Mouse (Mus musculus) monocyte, adult 2 months (primary cell): ENCODE measurements around the gene Dcst2.

Source experiments
- DNase-seq, 2 experiments: peaks; one replicate each; pipeline ENCODE4 v3.0.0; 2022; ENCODE audit warnings: low spot score in 2 of 2, low read depth in 1 of 2

Gene Dcst2

DNA sequence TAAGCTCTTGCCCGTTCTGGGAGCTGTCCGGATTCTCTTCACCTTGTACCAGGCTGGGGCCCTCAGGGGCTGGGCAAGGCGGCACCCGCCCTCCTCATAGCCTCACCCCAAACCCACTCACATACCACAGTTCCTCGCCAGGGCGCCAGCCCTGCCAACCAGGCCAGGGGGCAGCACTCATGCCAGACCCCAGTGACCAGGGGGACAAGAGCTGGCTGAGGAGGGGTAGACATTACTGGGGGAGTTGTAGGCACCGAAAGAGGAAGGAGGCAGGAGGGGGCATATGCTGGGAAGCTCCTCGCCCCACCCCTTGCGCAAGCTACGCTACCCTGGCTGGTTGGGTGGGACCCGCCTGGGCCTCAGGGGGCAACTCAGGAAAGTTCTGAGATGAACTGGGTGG is 25.9 kb downstream of the Dcst2 start:
- DNase-seq = no peak

DNA sequence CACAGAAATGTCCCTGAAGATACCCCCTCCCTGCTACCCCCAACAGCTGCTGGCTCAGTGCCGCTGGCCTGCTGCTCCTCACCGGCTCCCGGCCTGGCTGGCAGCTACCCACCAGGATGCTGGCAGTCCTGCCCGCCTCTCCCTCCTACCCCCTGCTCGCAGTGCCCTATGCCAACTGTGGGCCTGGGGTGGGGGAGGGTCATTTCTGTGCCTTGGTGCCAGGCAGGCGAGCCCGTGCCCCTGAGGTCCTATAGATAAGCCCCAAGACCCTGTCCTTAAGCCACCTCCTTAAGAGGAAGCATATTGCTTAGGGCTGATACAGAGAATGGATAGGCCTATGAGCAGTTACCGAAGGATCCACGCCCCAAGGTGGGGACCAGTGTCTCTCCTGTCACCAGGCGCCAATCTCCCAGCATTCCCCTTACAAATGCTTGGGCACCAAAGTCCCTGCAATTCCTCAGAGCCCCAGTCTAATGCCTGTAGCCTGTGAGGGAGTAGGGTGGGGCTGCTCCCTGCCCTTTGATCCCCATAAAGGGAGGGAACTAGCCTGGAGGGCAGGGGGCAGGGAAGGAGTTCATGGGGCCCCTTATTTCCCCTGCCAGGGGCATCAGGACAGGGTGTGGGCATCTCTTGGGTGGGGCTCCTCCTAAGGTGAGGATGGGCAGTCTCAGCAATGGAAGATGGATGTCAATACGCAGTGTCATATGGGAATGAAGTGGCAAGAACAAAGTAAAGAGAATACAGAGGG is 26.5 kb downstream of the Dcst2 start:
- DNase-seq = no peak

DNA sequence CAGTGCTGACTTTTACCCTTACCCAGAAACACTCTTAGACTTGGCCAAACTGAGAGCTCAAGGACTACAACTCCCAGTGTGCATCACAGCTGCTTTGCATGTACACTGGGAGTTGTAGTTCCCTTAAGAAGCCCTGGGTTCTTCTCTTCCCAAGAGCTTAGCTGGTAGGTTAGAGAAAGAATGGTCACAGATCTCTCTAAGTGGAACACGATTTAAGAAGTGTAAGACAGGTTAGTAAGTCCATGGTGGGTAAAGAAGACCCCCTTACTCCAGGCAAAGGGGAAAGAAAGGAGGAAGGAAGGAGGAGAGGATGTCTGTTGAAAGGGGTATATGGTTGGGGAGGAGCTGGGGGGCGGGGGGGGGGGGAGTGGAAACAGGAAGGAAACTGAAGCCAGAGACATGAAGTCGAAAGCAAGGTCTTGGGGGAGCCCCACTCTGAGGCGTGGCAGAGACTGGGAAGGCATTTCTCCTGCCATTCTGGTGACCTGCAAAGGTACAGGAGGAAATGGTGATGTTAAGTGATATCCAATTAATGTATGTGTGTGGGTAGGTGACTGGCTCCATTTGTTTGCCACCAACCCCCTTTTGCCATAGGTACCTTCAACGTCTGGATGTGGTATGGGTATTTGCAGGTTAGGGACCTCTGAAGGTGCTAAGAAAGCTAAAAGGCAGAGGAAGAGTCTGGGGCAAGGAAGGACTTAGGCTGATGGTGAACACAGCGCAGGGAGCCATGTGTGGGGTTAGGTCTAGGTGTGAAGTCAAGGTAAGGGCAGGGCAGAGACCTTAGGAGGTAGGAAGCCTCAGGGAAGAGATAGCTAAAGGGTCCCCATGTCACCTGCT is 27.3 kb downstream of the Dcst2 start:
- DNase-seq = no peak

DNA sequence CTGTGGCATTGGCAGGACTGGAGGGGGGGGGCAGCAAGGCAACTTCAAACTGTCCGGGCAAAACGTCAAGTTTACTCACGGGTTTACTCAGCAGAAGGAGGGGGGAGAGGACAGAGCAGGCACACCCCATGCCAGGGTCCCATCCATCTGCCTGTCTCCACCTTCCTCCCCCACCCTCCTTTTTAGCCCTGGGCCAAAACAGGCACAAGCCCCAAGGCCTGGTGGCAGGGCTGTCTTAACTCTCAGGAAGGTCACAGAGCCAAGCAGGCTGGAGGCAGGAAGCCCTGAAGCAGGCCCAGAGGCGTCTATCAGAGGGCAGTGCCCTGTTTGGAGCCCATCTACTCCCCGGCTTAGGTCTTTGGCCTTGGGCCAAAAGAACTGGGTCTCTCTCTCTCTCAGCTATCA is 28.3 kb downstream of the Dcst2 start:
- no peak for DNase-seq

DNA sequence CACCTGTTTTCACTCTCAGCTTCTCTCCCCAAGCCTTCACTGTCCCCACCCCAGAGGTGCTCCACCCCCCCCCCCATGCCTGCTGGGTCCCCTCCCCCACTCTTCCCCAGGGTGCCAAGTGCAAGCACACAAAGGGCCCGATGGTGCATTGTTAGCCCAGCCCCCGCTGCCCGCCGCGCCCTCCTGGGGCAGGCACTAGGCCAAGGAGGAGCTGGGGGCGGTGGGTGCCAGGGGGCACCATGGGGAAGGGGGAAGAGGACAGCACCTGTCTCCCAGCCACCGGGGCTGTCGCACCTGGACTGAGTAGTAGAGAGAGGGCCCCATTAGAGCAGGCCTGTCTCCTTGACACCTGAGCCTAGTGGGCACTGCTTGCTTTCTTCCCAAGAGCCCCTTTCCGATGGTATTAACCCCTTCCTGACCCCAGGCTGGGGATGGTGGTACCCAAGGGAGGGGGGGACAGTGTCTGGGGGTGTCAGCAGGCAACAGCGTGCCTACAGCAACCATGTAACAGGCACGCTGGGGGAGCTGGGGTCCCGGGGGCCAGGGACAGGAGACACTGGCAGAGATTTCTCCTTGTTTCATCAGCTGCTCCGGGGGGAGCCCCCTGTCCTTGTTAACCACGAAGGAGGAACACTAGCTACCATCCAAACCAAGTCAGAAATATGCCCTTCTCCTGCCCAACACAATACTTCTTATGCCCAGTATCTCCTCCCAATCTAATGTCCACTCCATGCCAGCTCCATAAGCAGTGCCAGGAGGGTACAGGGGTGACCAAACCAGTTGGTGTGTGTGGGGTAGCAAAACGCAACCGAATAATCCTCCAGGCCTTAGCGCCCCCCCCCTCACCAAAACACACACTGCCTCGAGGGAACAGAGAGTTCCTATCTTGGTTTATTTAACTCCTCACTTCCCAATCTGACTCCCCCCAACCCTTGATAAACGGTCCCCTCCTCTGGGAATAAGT is 29.2 kb downstream of the Dcst2 start:
- DNase-seq = no peak

DNA sequence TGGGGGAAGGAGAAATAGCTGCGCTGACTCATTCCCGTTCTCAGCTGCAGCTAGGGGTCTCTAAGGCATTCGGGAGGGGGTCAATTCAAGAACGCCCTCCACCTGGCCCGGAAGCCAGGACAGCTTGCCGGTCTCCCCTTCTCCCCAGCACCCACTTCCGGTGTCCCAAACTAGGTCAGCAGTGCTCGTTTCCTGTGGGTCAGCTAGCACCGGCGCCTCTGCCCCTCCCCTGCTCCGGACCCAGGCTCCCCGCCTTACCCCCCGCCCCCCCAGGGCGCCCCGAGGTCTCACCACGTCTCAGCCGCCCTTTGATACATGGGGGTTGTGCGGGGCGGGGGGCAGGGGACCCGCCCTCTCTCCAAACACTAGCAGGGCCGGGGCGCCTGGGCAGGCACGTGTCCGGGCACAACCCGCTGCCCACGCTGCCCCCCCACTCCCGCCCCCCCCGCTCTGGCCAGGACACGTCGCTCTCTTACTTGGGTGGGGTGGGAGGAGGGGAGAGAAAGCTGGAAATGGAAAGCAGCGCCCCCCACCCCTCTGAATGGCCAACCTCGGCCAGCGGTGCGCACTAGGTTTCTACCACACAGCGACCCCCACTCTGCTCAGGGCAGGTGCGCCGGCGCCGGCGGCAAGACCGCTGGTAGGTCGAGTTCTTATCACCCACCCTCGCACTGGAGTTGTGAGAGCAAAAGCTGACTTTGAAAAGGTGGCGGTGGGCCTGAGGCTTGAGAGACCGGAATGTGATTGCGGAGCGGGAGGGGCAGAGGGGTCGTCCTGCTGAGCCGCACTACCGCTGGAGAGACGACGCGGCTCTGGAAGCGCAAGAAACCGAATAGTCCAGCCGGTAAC is 30.1 kb downstream of the Dcst2 start:
- no peak for DNase-seq

DNA sequence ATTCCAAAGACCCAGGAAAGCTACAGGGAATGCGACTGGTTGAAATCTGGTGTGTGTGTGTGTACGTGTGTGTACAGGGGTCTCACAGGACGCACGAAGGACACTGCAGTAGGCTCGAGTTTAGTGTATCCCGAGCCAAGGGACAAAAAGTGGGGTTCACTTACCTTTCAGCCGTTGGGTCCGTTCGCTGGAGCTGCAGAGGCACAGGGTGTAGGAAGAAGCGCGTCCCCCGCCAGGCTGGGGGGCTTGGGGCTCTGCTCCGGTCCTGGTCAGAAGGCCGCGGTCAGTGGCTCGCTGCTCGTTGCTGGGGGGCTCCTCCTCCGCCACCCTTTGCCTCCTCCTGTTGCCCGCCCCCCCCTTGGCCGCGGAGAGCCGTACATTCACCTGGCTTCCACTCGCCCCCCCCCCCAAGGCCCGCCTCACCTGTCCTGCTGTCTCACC is 31.1 kb downstream of the Dcst2 start:
- no peak for DNase-seq

DNA sequence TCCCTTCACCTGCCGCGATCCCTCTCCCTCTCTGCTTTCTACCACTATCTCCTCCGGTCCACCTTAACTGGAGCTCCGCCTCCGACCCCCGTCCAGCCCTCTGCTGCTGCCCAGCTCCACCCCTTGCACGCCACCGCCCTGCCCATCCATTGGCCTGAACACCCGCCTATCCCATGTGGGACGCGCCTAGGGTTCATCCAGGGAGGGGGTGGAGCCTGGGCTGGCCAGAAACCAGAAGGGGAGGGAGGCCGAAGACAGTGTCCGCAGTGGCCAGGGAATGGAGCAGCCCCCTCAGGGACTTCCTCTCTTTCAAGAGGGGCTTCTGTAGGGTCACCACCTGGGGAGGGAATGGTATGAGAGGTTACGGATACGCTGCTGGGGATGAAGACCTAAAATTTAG is 31.8 kb downstream of the Dcst2 start:
- peak; percentile 96 to 97 for DNase-seq

DNA sequence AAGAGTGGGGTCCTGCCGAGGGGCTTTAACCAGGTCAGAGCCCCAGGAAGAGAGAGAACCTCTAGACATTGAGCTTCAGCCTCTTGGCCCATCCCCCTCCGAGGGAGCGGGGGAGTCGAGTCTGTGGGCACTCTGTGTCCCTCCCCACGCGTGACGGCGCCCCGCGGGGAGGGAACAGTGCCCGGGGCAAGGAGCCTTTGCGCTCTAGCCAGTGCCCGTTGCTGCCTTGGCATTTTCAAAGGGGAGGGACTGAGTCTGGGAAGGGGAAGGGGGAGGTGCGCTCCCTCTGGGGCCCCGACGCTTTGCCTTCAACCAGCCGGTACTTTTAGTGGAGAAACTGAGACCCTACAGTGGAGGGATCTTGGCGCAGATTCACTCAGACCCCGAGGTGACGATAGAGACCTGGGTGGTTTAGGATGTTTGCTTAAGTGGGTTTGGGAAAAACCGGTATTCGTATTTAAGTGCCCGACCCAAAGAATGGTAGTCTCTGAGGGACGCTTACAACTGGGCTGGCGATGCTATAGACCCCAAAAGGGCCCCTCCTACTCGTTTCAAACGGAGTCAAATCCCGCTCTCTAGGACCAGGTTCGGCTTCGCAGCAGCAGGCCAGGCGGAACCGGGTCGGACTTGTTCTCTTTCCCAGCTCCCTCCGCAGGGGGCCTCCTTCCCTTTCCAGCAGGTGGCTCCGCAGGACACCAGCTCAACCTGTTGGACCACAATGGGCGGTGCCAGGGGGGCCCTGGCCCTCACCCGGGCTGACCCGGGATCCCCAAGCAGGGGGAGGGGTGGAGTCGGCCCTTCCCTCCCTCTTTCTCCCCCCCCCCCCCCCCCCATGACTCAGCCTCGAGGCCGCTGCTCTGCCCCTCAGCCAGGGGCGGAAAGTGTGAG is 32.5 kb downstream of the Dcst2 start, which contains the start of gene Zbtb7b:
Gene Zbtb7b, minus strand, starts transcription at position 771 of the 888 bp plus-strand sequence.
- DNase-seq = peak; percentile 35 to 74

DNA sequence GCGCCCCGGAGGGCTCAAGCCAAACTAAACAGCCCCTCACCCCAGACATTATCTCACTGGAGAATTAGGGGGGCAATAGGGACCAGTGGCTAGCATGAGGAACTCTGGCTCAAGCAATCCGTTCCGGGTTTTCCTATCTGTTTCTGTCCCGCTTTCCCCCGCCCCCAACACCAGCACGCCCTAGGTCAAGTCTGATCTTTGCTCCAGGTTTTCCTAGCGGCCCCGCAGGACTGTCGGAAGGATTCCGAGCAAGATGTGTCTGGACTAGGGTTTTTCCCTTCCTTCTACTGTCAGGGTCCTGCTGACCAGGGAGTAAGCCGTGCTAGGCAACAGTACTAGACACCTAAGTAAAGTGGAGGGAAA is 33.1 kb downstream of the Dcst2 start:
- DNase-seq = peak; percentile 29 to 61

DNA sequence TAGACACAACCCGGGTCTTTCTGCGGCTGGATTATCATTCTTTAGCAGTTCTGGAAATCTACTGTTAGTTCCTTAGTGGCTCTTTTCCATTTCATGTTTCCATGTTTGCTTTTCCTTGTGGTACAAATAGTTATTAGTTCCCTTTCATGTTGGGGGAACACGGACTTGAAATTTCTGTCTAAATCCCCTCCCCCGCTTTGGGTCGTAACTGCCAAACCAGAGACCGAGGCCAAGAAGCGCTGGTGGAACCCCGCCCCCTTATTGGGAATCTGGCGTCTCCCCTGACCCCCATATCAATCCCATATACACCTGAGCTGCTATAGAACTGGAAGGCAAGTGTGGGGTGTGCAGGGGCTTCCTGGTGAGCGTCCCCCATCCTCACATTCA is 33.6 kb downstream of the Dcst2 start:
- DNase-seq = no peak

DNA sequence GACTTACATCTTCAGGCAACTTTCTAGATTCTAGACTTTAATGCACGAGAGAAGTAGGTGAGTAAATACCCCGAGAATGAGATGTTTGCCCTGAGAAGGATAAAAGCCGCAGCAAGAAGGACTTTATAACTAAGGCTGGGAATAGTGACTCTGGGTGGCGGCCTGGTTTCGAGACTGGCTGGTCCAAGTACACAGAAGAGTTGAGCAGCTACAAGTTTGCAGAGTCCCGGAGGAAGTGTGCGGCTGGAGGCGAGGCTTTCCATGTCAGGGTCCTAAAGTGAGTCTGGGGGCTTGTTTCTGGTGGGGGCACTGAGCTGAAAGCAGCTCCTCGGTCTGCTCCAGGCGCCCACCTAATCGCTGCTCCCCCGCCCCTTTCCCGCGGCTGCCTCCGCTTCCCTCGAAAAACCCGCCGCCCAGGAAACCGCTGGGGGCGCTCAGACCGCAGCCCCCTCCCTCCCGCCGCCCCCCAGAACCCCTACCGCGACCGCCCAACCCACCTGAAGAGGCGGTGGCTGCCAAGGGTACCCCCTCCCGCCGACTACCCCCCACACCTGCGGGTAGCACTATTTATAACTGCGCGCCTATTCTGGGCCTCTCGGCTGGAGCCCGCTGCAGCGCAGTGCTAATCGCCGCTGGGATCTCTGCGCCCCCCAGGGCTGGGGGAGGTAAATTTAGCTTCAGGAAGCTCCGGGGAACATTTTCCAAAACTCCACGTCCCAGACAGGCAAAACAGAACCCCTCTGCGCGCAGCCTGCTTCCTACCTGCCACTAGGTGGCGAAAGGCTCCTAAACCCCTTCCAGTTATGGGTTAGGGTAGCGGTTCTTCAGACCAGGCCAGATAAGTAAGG is 34.3 kb downstream of the Dcst2 start:
- no peak for DNase-seq

DNA sequence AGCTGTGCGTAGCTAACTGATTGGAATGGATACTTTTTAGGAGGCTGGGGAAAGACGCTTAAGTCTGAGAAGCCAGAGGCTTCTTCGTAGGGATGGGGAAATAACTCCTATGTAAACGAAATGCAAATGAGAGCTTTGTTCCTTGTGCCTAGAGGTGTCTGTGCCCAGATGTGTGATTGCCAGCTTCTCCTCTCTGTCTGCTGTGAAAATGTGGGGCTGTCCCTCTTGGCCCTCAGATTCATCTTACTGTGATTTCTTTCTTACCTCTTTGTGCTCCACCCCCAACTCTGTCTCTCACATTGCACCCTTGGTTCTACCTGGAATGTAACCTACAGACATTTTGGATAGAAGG is 34.9 kb downstream of the Dcst2 start:
- no peak for DNase-seq

DNA sequence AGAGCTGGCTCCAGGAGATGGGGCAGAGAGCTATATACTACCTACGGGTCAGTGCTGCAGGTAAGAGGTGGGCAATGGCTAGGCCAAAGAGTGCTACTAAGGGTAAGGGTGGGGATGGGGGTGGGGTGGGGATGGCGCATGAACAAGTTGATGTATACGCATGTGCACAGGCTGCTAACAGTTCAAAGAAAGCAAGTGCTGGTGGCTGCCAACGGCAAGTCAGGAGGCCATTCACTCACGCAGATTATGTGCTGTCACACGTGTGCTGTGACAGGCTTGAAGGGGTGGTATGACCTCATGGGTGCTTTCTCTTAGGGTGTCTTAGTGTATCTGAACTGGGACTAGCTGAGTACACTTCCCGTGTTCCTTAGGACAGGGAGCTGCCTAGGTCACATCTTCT is 39.6 kb downstream of the Dcst2 start:
- no peak for DNase-seq

DNA sequence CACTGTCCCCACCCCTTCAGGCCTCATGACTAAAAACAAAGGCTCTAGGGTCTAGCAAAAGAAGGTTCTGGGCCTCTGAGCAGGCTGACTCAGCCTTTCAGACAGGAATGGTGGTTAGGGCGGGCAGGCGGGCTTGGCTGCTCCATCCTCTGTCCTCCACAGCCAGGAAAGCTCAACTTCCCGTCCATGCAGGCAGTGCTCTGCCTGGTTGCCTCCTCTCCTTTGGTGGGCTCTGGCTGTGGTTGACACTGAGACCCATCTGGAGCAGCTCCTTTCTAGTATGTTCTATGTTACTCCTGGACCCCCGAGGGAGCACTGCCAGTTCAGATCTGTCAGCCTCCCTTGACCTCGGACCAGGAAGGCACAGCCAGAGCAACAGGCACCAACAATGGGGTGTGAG is 40.9 kb downstream of the Dcst2 start, which contains the start of gene Lenep:
Gene Lenep, minus strand, starts transcription at position 101 of the 400 bp plus-strand sequence.
- no peak for DNase-seq

DNA sequence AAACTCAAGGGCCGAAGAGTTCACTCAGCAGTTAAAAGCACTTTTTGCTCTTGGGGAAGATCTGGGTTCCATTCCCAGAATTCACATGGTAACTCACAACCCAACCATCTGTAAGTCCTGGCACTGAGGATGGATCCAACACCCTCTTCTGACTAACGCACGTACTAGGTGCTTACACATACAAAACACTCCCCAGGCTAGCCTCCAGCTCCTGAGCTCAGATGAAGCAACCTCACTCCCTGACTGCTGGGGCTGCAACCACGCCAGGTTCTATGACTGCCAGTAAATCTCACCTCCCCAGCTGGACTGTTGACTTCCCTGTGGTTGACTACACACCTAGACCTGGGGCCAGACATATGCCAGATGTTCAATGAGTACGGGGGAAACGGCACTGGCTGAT is 45.1 kb downstream of the Dcst2 start:
- no peak for DNase-seq

DNA sequence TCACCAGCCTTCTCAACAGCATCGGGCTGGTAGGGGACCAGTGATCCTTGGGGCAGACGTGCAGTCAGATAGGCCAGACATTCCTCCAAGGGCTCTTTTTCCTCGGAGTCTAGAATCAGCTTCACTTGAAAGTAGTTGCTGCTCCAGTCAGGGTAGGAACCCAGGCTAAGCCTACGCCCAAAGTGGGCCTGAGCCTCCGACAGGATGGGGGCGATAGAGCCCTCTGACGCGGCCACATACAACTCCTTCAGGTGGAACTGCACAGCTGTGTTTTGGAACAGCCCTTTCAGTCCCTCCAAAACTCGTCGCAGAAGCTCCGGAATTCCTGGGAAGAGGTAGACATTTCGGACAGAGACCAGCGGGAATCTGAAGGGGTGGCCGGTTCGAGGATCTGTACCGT is 46.7 kb downstream of the Dcst2 start:
- DNase-seq = no peak

DNA sequence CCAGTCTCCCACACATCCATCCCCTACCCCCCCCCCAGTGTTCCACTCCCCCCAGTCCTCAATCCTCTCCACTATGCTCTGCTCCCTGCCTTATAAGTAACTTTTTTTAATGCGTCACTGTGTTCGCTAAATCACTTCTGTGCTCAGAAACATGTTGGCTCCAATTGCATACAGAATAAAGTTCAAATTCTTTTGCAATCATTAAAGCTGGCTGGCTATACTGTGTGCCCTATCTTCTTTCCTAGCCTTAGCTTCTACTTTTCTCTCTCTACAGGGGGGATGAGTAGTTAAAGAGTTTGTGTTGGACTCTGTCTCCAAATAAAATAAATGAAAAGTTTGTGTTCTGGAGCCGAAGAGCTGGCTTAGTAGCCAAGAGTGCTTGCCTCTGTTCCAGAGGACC is 47.9 kb downstream of the Dcst2 start:
- no peak for DNase-seq

DNA sequence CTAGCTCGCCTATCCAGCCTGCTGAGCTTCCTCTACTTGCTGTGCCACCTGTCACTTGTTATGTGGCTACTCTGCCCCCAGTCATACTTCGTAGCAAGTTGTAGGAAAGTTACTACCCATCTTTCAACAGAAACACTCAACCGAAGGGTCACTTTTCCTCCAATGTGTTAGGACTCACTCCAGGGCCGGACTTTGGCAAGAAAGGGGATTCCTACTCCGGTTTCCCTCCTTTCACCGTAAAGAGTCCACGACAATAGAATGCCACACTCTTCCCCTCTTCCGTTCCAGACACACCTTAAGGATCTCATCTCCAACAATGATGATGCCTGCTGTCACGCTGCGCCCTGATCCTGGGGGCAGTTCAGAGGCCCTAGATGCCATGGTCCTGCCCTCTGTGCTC is 49.1 kb downstream of the Dcst2 start:
- no peak for DNase-seq
